Mouse (Mus musculus) stomach, embryonic 16.5 days (tissue): ENCODE measurements around the gene Cfap77. TPM values are rescaled to one million over a fixed set of nuclear protein-coding genes. Genes with fewer than 3 reads are reported as not detected.
A peak's percentile ranks its signal among the peaks of the same experiment; 100 is the strongest.
"Not testable (repeated sequence)": the region's sequence is repeated elsewhere in the genome, so short reads cannot be mapped to it uniquely, and the experiment has no call there.

ENCODE experiments used
- ATAC-seq: fragments of 200-750 bp; cut with Nextera tagmentation; 2 replicates; pipeline ENCODE4 v1.8.0; 2017; ENCODE audit warnings: moderate number of reproducible peaks, moderate TSS enrichment; ENCODE audit not compliant: insufficient read depth, low FRiP score
- H3K27ac ChIP-seq: fragments of 300-500 bp; sonication (generic); 2 replicates; pipeline ENCODE4 v1.5.1; 2014; ENCODE audit warnings: low read length
- H3K27me3 ChIP-seq: fragments of 300-500 bp; sonication (generic); 2 replicates; pipeline ENCODE4 v1.6.1; 2014; ENCODE audit warnings: low read length, control low read depth, mixed read lengths; ENCODE audit not compliant: control insufficient read depth, insufficient read depth
- H3K36me3 ChIP-seq: fragments of 300-500 bp; sonication (generic); 2 replicates; pipeline ENCODE4 v1.6.1; 2014; ENCODE audit warnings: low read length; ENCODE audit not compliant: control insufficient read depth, insufficient read depth
- H3K4me1 ChIP-seq: fragments of 300-500 bp; sonication (generic); 2 replicates; pipeline ENCODE4 v1.6.1; 2014; ENCODE audit warnings: low read length, control low read depth, mixed read lengths; ENCODE audit not compliant: control insufficient read depth, insufficient read depth
- H3K4me2 ChIP-seq: fragments of 300-500 bp; sonication (generic); 2 replicates; pipeline ENCODE4 v1.6.1; 2014; ENCODE audit warnings: low read depth, low read length, mixed read lengths
- H3K4me3 ChIP-seq: fragments of 300-500 bp; sonication (generic); replicated peaks from 2 replicates; pipeline ENCODE4 v1.5.1; 2014; ENCODE audit warnings: mild to moderate bottlenecking, low read length
- H3K9ac ChIP-seq: fragments of 300-500 bp; sonication (generic); 2 replicates; pipeline ENCODE4 v1.6.1; 2014; ENCODE audit warnings: low read length
- H3K9me3 ChIP-seq: fragments of 300-500 bp; sonication (generic); replicated peaks from 2 replicates; pipeline ENCODE4 v1.6.1; 2016; ENCODE audit warnings: low read length, control low read depth; ENCODE audit not compliant: control insufficient read depth
- WGBS: fragments of 180-500 bp; shearing (Covaris S2); extraction: QIAGEN DNeasy Blood & Tissue Kit; methylation state at CpG from one replicate; pipeline ENCODE4 v1.1.7; 2014; 5-methylcytosine and 5-hydroxymethylcytosine counted together
- polyA plus RNA-seq: library from polyadenylated mRNA; unstranded; fragments of >200 nt; fragmentation: Nextera tagmentation; extraction: Ambion mirVana; gene quantifications from 2 replicates; pipeline ENCODE4 v1.2.1, GENCODE M21; 2015

The Cfap77 gene
- polyA plus RNA-seq = 0.29 and 0.62 TPM in 2 replicates

GRCm38 (mm10) chr2:29054991-29055390 lies at the start of gene Cfap77:
Gene Cfap77 (minus strand): TSS chr2:29055066.
- under 1% methylated on average over 25 of the region's 25 CpGs for WGBS
- peaks cover 2% of the 10 kb centered on the region; the same call in 1 of the 2 replicates for H3K27me3 ChIP-seq
- H3K27ac ChIP-seq = peak within 1 kb of the TSS; percentile 55

GRCm38 (mm10) chr2:29102416-29103377 lies 47.8 kb upstream of the Cfap77 start:
- H3K27ac ChIP-seq, H3K9ac ChIP-seq, ATAC-seq, H3K4me1 ChIP-seq, H3K4me3 ChIP-seq, H3K9me3 ChIP-seq, H3K27me3 ChIP-seq, H3K36me3 ChIP-seq, H3K4me2 ChIP-seq: not testable (repeated sequence)
- WGBS = 78% methylated on average over 10 of the region's 10 CpGs

More at GRCm38 (mm10) chr2:29054991-29055390, at the start of gene Cfap77:
- peak; percentile 66; the same call in 1 of the 2 replicates for ATAC-seq
- H3K4me3 ChIP-seq = peak within 1 kb of the TSS; percentile 59
- peak within 1 kb of the TSS; percentile 86 for H3K9ac ChIP-seq
- H3K36me3 ChIP-seq = no peaks in the 10 kb centered on the region
- peak within 1 kb of the TSS; percentile 99 for H3K4me2 ChIP-seq
- H3K9me3 ChIP-seq = no peaks in the 10 kb centered on the region
- peaks cover 9% of the 10 kb centered on the region for H3K4me1 ChIP-seq

- Histone ChIP-seq H3K9me3 (no peaks in the 10 kb centered on the region), H3K27ac (no peak overlapping the region), H3K9ac (0 out of 2 replicates have a peak overlapping the region, but pooled peaks have one; percentile 6), H3K36me3 (no peaks in the 10 kb centered on the region), H3K27me3 (no peaks in the 10 kb centered on the region), H3K4me1 (no peaks in the 10 kb centered on the region), H3K4me2 (peak overlapping the region; percentile 14; the same call in 1 of the 2 replicates), H3K4me3 (no peak overlapping the region)
- WGBS = 62% methylated on average over 7 of the region's 7 CpGs
- no peak for ATAC-seq
Measured at GRCm38 (mm10) chr2:29100822-29101534, 46.1 kb upstream of the Cfap77 start.

GRCm38 (mm10) chr2:29099646-29100045 lies 44.8 kb upstream of the Cfap77 start:
- no peak for ATAC-seq
- WGBS = 84% methylated on average over 14 of the region's 14 CpGs
- Histone ChIP-seq H3K9ac (no peak overlapping the region), H3K4me3 (no peak overlapping the region), H3K9me3 (no peaks in the 10 kb centered on the region), H3K4me2 (no peak overlapping the region), H3K4me1 (no peaks in the 10 kb centered on the region), H3K27ac (no peak overlapping the region), H3K36me3 (no peaks in the 10 kb centered on the region), H3K27me3 (no peaks in the 10 kb centered on the region)

- H3K27me3 ChIP-seq = no peaks in the 10 kb centered on the region
- 72% methylated on average over 8 of the region's 8 CpGs for WGBS
- H3K9me3 ChIP-seq = no peaks in the 10 kb centered on the region
- H3K4me3 ChIP-seq = no peak overlapping the region
- no peaks in the 10 kb centered on the region for H3K36me3 ChIP-seq
- no peak overlapping the region for H3K9ac ChIP-seq
- no peaks in the 10 kb centered on the region for H3K4me1 ChIP-seq
- no peak overlapping the region for H3K4me2 ChIP-seq
- H3K27ac ChIP-seq = no peak overlapping the region
- ATAC-seq = no peak
Measured at GRCm38 (mm10) chr2:29098786-29099185, 43.9 kb upstream of the Cfap77 start.

GRCm38 (mm10) chr2:29097955-29098354 lies 43.1 kb upstream of the Cfap77 start:
- not testable (repeated sequence) for H3K4me1 ChIP-seq, H3K27me3 ChIP-seq, H3K4me2 ChIP-seq, H3K27ac ChIP-seq, H3K4me3 ChIP-seq, H3K9me3 ChIP-seq, H3K36me3 ChIP-seq, H3K9ac ChIP-seq, ATAC-seq
- 90% methylated on average over 4 of the region's 5 CpGs for WGBS

- Histone ChIP-seq H3K9me3 (no peaks in the 10 kb centered on the region), H3K9ac (no peak overlapping the region), H3K27ac (no peak overlapping the region), H3K27me3 (no peaks in the 10 kb centered on the region), H3K4me2 (no peak overlapping the region), H3K4me3 (no peak overlapping the region), H3K36me3 (no peaks in the 10 kb centered on the region), H3K4me1 (no peaks in the 10 kb centered on the region)
- WGBS = 70% methylated on average over 3 of the region's 3 CpGs
- no peak for ATAC-seq
Measured at GRCm38 (mm10) chr2:29097465-29097864, 42.6 kb upstream of the Cfap77 start.

GRCm38 (mm10) chr2:29096751-29097150 lies 41.9 kb upstream of the Cfap77 start:
- WGBS = 64% methylated on average over 4 of the region's 4 CpGs
- Histone ChIP-seq H3K27ac (no peak overlapping the region), H3K4me3 (no peak overlapping the region), H3K4me1 (no peaks in the 10 kb centered on the region), H3K36me3 (no peaks in the 10 kb centered on the region), H3K4me2 (no peak overlapping the region), H3K9me3 (no peaks in the 10 kb centered on the region), H3K27me3 (no peaks in the 10 kb centered on the region), H3K9ac (no peak overlapping the region)
- ATAC-seq = no peak

- no peak overlapping the region for H3K4me2 ChIP-seq
- ATAC-seq = no peak
- H3K36me3 ChIP-seq = no peaks in the 10 kb centered on the region
Measured at GRCm38 (mm10) chr2:29095674-29096073, 40.8 kb upstream of the Cfap77 start.

More at GRCm38 (mm10) chr2:29095674-29096073, 40.8 kb upstream of the Cfap77 start:
- Histone ChIP-seq H3K27ac (no peak overlapping the region), H3K27me3 (no peaks in the 10 kb centered on the region), H3K4me1 (no peaks in the 10 kb centered on the region), H3K9ac (no peak overlapping the region), H3K4me3 (no peak overlapping the region), H3K9me3 (no peaks in the 10 kb centered on the region)
- WGBS = 78% methylated on average over 8 of the region's 8 CpGs
